Comparison of ENCODE assay signal across 19 mouse cellular contexts in genomic region chr15:79829431-79829830, GRCm38 (mm10). TPM values are rescaled to one million over a fixed set of nuclear protein-coding genes. Genes with fewer than 3 reads are reported as not detected.
DNase-seq lines count a peak whose midpoint lies in the region; ATAC-seq lines count a peak whose summit lies in the region.
"Had no signal": no experiment of that assay in that cellular context is flagged by ENCODE, and none has a peak within 500 bp of the region (broad histone marks: within the 10 kb centered on the region; RNA-seq: fewer than 3 reads in every experiment).

No protein-coding gene starts in this region.

- 0 out of 2 replicates have a peak overlapping the region, but pooled peaks have one; percentile 6 for H3K27ac ChIP-seq in hindbrain, embryonic 10.5 days
- no peak overlapping the region for H3K27ac ChIP-seq in hindbrain, embryonic 11.5 days (ENCODE audit: low read depth, low read length)
- H3K27ac ChIP-seq in midbrain, embryonic 12.5 days (replicated peaks), result no peak overlapping the region
- no peak overlapping the region; the same call in 1 of the 2 replicates for H3K27ac ChIP-seq in midbrain, embryonic 10.5 days (replicated peaks)
- H3K27ac ChIP-seq in hindbrain, embryonic 13.5 days, result peak overlapping the region; percentile 48; the same call in 1 of the 2 replicates
- H3K27ac ChIP-seq: embryonic facial prominence, embryonic 15.5 days; limb, embryonic 15.5 days; liver, embryonic 15.5 days had no signal

- H3K4me3 ChIP-seq in hindbrain, embryonic 10.5 days, result 0 out of 2 replicates have a peak overlapping the region, but pooled peaks have one; percentile 34
- H3K4me3 ChIP-seq in hindbrain, embryonic 11.5 days (ENCODE audit: low read depth, low read length), result no peak overlapping the region
- no peak overlapping the region for H3K4me3 ChIP-seq in midbrain, embryonic 12.5 days
- no peak overlapping the region for H3K4me3 ChIP-seq in midbrain, embryonic 10.5 days
- H3K4me3 ChIP-seq in hindbrain, embryonic 13.5 days, result no peak overlapping the region
- H3K4me3 ChIP-seq: embryonic facial prominence, embryonic 15.5 days; limb, embryonic 15.5 days; liver, embryonic 15.5 days had no signal

- peaks cover 50% of the 10 kb centered on the region for H3K36me3 ChIP-seq in hindbrain, embryonic 10.5 days
- 0 out of 2 replicates have a peak, but pooled peaks cover 2% of the 10 kb centered on the region for H3K36me3 ChIP-seq in hindbrain, embryonic 11.5 days (ENCODE audit: control insufficient read depth, insufficient read depth, low read length)
- peaks cover 50% of the 10 kb centered on the region for H3K36me3 ChIP-seq in midbrain, embryonic 12.5 days
- H3K36me3 ChIP-seq in midbrain, embryonic 10.5 days, result peaks cover 62% of the 10 kb centered on the region
- H3K36me3 ChIP-seq in hindbrain, embryonic 13.5 days, result peaks cover 36% of the 10 kb centered on the region

- H3K4me1 ChIP-seq in hindbrain, embryonic 10.5 days (replicated peaks), result peaks cover 77% of the 10 kb centered on the region
- peaks cover 10% of the 10 kb centered on the region for H3K4me1 ChIP-seq in hindbrain, embryonic 11.5 days (replicated peaks; ENCODE audit: control insufficient read depth, insufficient read depth, low read length)
- H3K4me1 ChIP-seq in midbrain, embryonic 12.5 days, result peaks cover 79% of the 10 kb centered on the region
- H3K4me1 ChIP-seq in midbrain, embryonic 10.5 days, result peaks cover 90% of the 10 kb centered on the region
- peaks cover 86% of the 10 kb centered on the region for H3K4me1 ChIP-seq in hindbrain, embryonic 13.5 days (replicated peaks)

- no peak for ATAC-seq in hindbrain, embryonic 11.5 days (ENCODE audit: low FRiP score)
- no peak for ATAC-seq in midbrain, embryonic 12.5 days (ENCODE audit: low FRiP score, low read depth)
- ATAC-seq in hindbrain, embryonic 13.5 days (ENCODE audit: low FRiP score), result no peak
- ATAC-seq: activated CD4-positive, CD25-positive, alpha-beta regulatory T cell, adult 4 months had no signal

- H3K9me3 ChIP-seq in hindbrain, embryonic 10.5 days, result no peaks in the 10 kb centered on the region
- H3K9me3 ChIP-seq in hindbrain, embryonic 11.5 days (ENCODE audit: control insufficient read depth, low read length), result no peaks in the 10 kb centered on the region
- no peaks in the 10 kb centered on the region for H3K9me3 ChIP-seq in midbrain, embryonic 12.5 days
- no peaks in the 10 kb centered on the region for H3K9me3 ChIP-seq in midbrain, embryonic 10.5 days (replicated peaks)
- no peaks in the 10 kb centered on the region for H3K9me3 ChIP-seq in hindbrain, embryonic 13.5 days
- H3K9me3 ChIP-seq: embryonic facial prominence, embryonic 15.5 days; G1E; heart, embryonic 12.5 days; limb, embryonic 15.5 days; liver, embryonic 15.5 days had no signal

- no peak overlapping the region for H3K9ac ChIP-seq in hindbrain, embryonic 11.5 days (ENCODE audit: low read depth, low read length)
- peak overlapping the region; percentile 24; the same call in 1 of the 2 replicates for H3K9ac ChIP-seq in midbrain, embryonic 12.5 days (replicated peaks)
- H3K9ac ChIP-seq in hindbrain, embryonic 13.5 days, result peak overlapping the region; percentile 63
- H3K9ac ChIP-seq: embryonic facial prominence, embryonic 15.5 days; heart, embryonic 12.5 days; limb, embryonic 15.5 days; liver, embryonic 15.5 days had no signal

- DNase-seq in cerebellum, adult 11-12 months, result peak; percentile 51
- DNase-seq in cerebellum, adult 18-20 months, result no peak
- no peak for DNase-seq in hindbrain, embryonic 10.5 days (ENCODE audit: low spot score)
- no peak for DNase-seq in hindbrain, embryonic 11.5 days (ENCODE audit: low spot score)
- no peak for DNase-seq in midbrain, embryonic 10.5 days (ENCODE audit: low spot score)
- DNase-seq in urinary bladder, postnatal 14 days (ENCODE audit: low spot score), result no peak
- DNase-seq: adrenal gland, postnatal 10 days; heart, postnatal 14 days; thymus, postnatal 36 days had no signal

- no peak overlapping the region for H3K4me2 ChIP-seq in hindbrain, embryonic 11.5 days (replicated peaks; ENCODE audit: low read depth, low read length)
- no peak overlapping the region for H3K4me2 ChIP-seq in midbrain, embryonic 12.5 days (replicated peaks)
- peak overlapping the region; percentile 46; the same call in 1 of the 2 replicates for H3K4me2 ChIP-seq in hindbrain, embryonic 13.5 days
- H3K4me2 ChIP-seq: limb, embryonic 15.5 days; liver, embryonic 15.5 days had no signal

- 74% methylated on average over 5 of the region's 5 CpGs for whole genome bisulfite sequencing in hindbrain, embryonic 10.5 days
- 70% methylated on average over 5 of the region's 5 CpGs for WGBS in hindbrain, embryonic 11.5 days
- 73% methylated on average over 5 of the region's 5 CpGs for WGBS in midbrain, embryonic 12.5 days
- WGBS in midbrain, embryonic 10.5 days, result 81% methylated on average over 5 of the region's 5 CpGs
- WGBS in hindbrain, embryonic 13.5 days, result 61% methylated on average over 5 of the region's 5 CpGs

- H3K27me3 ChIP-seq in hindbrain, embryonic 10.5 days (ENCODE audit: insufficient read depth, poor library complexity, severe bottlenecking), result no peaks in the 10 kb centered on the region
- H3K27me3 ChIP-seq in hindbrain, embryonic 11.5 days (ENCODE audit: control insufficient read depth, insufficient read depth, low read length), result no peaks in the 10 kb centered on the region
- H3K27me3 ChIP-seq in midbrain, embryonic 12.5 days, result no peaks in the 10 kb centered on the region
- H3K27me3 ChIP-seq in midbrain, embryonic 10.5 days (ENCODE audit: low read depth, poor library complexity, severe bottlenecking), result no peaks in the 10 kb centered on the region
- no peaks in the 10 kb centered on the region for H3K27me3 ChIP-seq in hindbrain, embryonic 13.5 days
- H3K27me3 ChIP-seq: embryonic facial prominence, embryonic 15.5 days; heart, embryonic 12.5 days; limb, embryonic 15.5 days; liver, embryonic 15.5 days had no signal

RNA-seq across cellular contexts. Expression of gene Npcd, which starts 4.6 kb away (rescaled TPM):
- polyA plus RNA-seq in hindbrain, embryonic 10.5 days (2016; fragmentation: Nextera tagmentation; extraction: Ambion mirVana), result 0.14 and 0.17 TPM in 2 replicates
- 0.26 TPM in 1 of 2 replicates, not detected in the other for polyA plus RNA-seq in hindbrain, embryonic 11.5 days (2014; fragmentation: Nextera tagmentation; extraction: Ambion mirVana)
- polyA plus RNA-seq in midbrain, embryonic 12.5 days (2016; fragmentation: Nextera tagmentation; extraction: Ambion mirVana), result 0.45 TPM in 1 of 2 replicates, not detected in the other
- polyA plus RNA-seq in midbrain, embryonic 10.5 days (2016; fragmentation: Nextera tagmentation; extraction: Ambion mirVana), result 0.16 TPM in 1 of 2 replicates, not detected in the other
- 0.34 and 0.51 TPM in 2 replicates for polyA plus RNA-seq in hindbrain, embryonic 13.5 days (2015; fragmentation: Nextera tagmentation; extraction: Ambion mirVana)
- polyA plus RNA-seq: activated CD4-positive, CD25-positive, alpha-beta regulatory T cell, adult 4 months; G1E; heart, embryonic 12.5 days; kidney, adult 2 months; large intestine, adult 2 months; limb, embryonic 15.5 days; liver, embryonic 15.5 days had no signal

RNA-seq across cellular contexts. Expression of gene Cbx6, which starts 5.1 kb away (rescaled TPM):
- polyA plus RNA-seq in hindbrain, embryonic 10.5 days (2016; fragmentation: Nextera tagmentation; extraction: Ambion mirVana), result 20.7 and 26.1 TPM in 2 replicates
- polyA plus RNA-seq in hindbrain, embryonic 11.5 days (2014; fragmentation: Nextera tagmentation; extraction: Ambion mirVana), result 10.8 and 14.4 TPM in 2 replicates
- polyA plus RNA-seq in midbrain, embryonic 12.5 days (2016; fragmentation: Nextera tagmentation; extraction: Ambion mirVana), result 45.5 and 45.7 TPM in 2 replicates
- 24.0 and 30.4 TPM in 2 replicates for polyA plus RNA-seq in midbrain, embryonic 10.5 days (2016; fragmentation: Nextera tagmentation; extraction: Ambion mirVana)
- 50.2 and 52.6 TPM in 2 replicates for polyA plus RNA-seq in hindbrain, embryonic 13.5 days (2015; fragmentation: Nextera tagmentation; extraction: Ambion mirVana)

RNA-seq across cellular contexts. Expression of gene Nptxr, which starts 24.9 kb away (rescaled TPM):
- polyA plus RNA-seq in hindbrain, embryonic 10.5 days (2016; fragmentation: Nextera tagmentation; extraction: Ambion mirVana), result 2.2 and 4.6 TPM in 2 replicates
- polyA plus RNA-seq in hindbrain, embryonic 11.5 days (2014; fragmentation: Nextera tagmentation; extraction: Ambion mirVana), result 1.5 and 1.7 TPM in 2 replicates
- polyA plus RNA-seq in midbrain, embryonic 12.5 days (2016; fragmentation: Nextera tagmentation; extraction: Ambion mirVana), result 8.7 and 11.7 TPM in 2 replicates
- polyA plus RNA-seq in midbrain, embryonic 10.5 days (2016; fragmentation: Nextera tagmentation; extraction: Ambion mirVana), result 2.2 and 3.4 TPM in 2 replicates
- polyA plus RNA-seq in hindbrain, embryonic 13.5 days (2015; fragmentation: Nextera tagmentation; extraction: Ambion mirVana), result 21.0 and 21.4 TPM in 2 replicates

RNA-seq across cellular contexts. Expression of gene Dnal4, which starts 51.8 kb away (rescaled TPM):
- polyA plus RNA-seq in hindbrain, embryonic 10.5 days (2016; fragmentation: Nextera tagmentation; extraction: Ambion mirVana), result 68.0 and 83.0 TPM in 2 replicates
- 61.8 and 71.9 TPM in 2 replicates for polyA plus RNA-seq in hindbrain, embryonic 11.5 days (2014; fragmentation: Nextera tagmentation; extraction: Ambion mirVana)
- 72.4 and 77.9 TPM in 2 replicates for polyA plus RNA-seq in midbrain, embryonic 12.5 days (2016; fragmentation: Nextera tagmentation; extraction: Ambion mirVana)
- 63.9 and 81.5 TPM in 2 replicates for polyA plus RNA-seq in midbrain, embryonic 10.5 days (2016; fragmentation: Nextera tagmentation; extraction: Ambion mirVana)
- 83.5 and 84.9 TPM in 2 replicates for polyA plus RNA-seq in hindbrain, embryonic 13.5 days (2015; fragmentation: Nextera tagmentation; extraction: Ambion mirVana)

Comparison
In these comparisons a context has a peak if more than half of its experiments do, and no peak if none do; other contexts are left out.
1. H3K27ac ChIP-seq: peak in hindbrain, embryonic 10.5 days (single experiment) and hindbrain, embryonic 13.5 days (single experiment); none in hindbrain, embryonic 11.5 days (single experiment), midbrain, embryonic 12.5 days (single experiment) and midbrain, embryonic 10.5 days (single experiment).